In genomic region chr3:88607065-88607757, GRCm38 (mm10) we compare ENCODE assay signal across 8 mouse cellular contexts. TPM values are rescaled to one million over a fixed set of nuclear protein-coding genes. Genes with fewer than 3 reads are reported as not detected.
A peak's percentile ranks its signal among the peaks of the same experiment; 100 is the strongest.
DNase-seq lines count a peak whose midpoint lies in the region; ATAC-seq and TF ChIP-seq lines count a peak whose summit lies in the region.

No protein-coding gene starts in this region.

- peak overlapping the region; percentile 41 for H3K9ac ChIP-seq in forebrain, postnatal 0 days
- peak overlapping the region; percentile 19; the same call in 1 of the 2 replicates for H3K9ac ChIP-seq in lung, embryonic 15.5 days

- TF ChIP-seq CTCF in G1E (IDR thresholded peaks at IDR 0.05; ENCODE audit: low read depth, low read length), result peak; percentile 93
- peak; percentile 100 for TF ChIP-seq CTCF in forebrain, postnatal 0 days (IDR thresholded peaks at IDR 0.05; ENCODE audit: low read depth)
- TF ChIP-seq CTCF in olfactory bulb, adult 2 months (IDR thresholded peaks at IDR 0.05; ENCODE audit: insufficient read depth, low read depth, low read length), result peak; percentile 94
- TF ChIP-seq CTCF in thymus, adult 2 months (IDR thresholded peaks at IDR 0.05; ENCODE audit: borderline replicate concordance, control insufficient read depth, extremely low read depth, insufficient read depth, low read length, poor library complexity), result peak; percentile 89

- peak; percentile 51 for DNase-seq in G1E (ENCODE audit: low spot score)
- DNase-seq in cerebellum, adult 11-12 months, result peak; percentile 86
- DNase-seq in forebrain, postnatal 0 days, result peak; percentile 92
- peak; percentile 95 for DNase-seq in heart, postnatal 4 days
- DNase-seq in layer of hippocampus, adult 8-10 months (ENCODE audit: low spot score in 2 of 2), result peak; percentile 76 to 89
- DNase-seq in thymus, adult 2 months, result peak; percentile 91

- H3K27me3 ChIP-seq in G1E (ENCODE audit: insufficient read depth, low read length), result no peaks in the 10 kb centered on the region; the same call in 1 of the 2 replicates
- H3K27me3 ChIP-seq in forebrain, postnatal 0 days (ENCODE audit: insufficient read depth, low read length), result no peaks in the 10 kb centered on the region
- no peaks in the 10 kb centered on the region for H3K27me3 ChIP-seq in lung, embryonic 15.5 days
- H3K27me3 ChIP-seq in thymus, adult 2 months (ENCODE audit: control insufficient read depth, insufficient read depth, low read length), result no peaks in the 10 kb centered on the region

- peaks cover 41% of the 10 kb centered on the region for H3K4me1 ChIP-seq in G1E (ENCODE audit: insufficient read depth, low read depth, low read length)
- H3K4me1 ChIP-seq in forebrain, postnatal 0 days (ENCODE audit: insufficient read depth), result no peaks in the 10 kb centered on the region
- H3K4me1 ChIP-seq in lung, embryonic 15.5 days, result peaks cover 9% of the 10 kb centered on the region
- peaks cover 8% of the 10 kb centered on the region for H3K4me1 ChIP-seq in olfactory bulb, adult 2 months (ENCODE audit: control insufficient read depth, insufficient read depth, low read length)
- peaks cover 3% of the 10 kb centered on the region for H3K4me1 ChIP-seq in thymus, adult 2 months (replicated peaks; ENCODE audit: control insufficient read depth, insufficient read depth, low read length)

- peak overlapping the region; percentile 53 for H3K4me2 ChIP-seq in forebrain, postnatal 0 days (ENCODE audit: low read depth)
- H3K4me2 ChIP-seq in lung, embryonic 15.5 days, result peak overlapping the region; percentile 54

- ATAC-seq in G1E (ENCODE audit: extremely low read depth, insufficient number of reproducible peaks, low FRiP score, poor library complexity, severe bottlenecking), result peak; percentile 78
- peak; percentile 96 for ATAC-seq in forebrain, postnatal 0 days
- peak; percentile 85 for ATAC-seq in lung, embryonic 15.5 days (ENCODE audit: borderline replicate concordance, extremely low read depth, low FRiP score, low TSS enrichment)

- no peaks in the 10 kb centered on the region for H3K9me3 ChIP-seq in G1E (replicated peaks)
- no peaks in the 10 kb centered on the region for H3K9me3 ChIP-seq in forebrain, postnatal 0 days (ENCODE audit: low read length)
- no peaks in the 10 kb centered on the region for H3K9me3 ChIP-seq in lung, embryonic 15.5 days

- no peak for TF ChIP-seq POLR2A in olfactory bulb, adult 2 months (IDR thresholded peaks at IDR 0.05; ENCODE audit: insufficient read depth, low read depth, low read length)
- no peak for TF ChIP-seq POLR2A in thymus, adult 2 months (IDR thresholded peaks at IDR 0.05; ENCODE audit: control insufficient read depth, extremely low read depth, insufficient read depth, low read length, poor library complexity)

- no peak overlapping the region for H3K27ac ChIP-seq in forebrain, postnatal 0 days (ENCODE audit: low read depth, low read length)
- H3K27ac ChIP-seq in lung, embryonic 15.5 days, result no peak overlapping the region
- no peak overlapping the region for H3K27ac ChIP-seq in olfactory bulb, adult 2 months (ENCODE audit: insufficient read depth, low read depth, low read length)
- H3K27ac ChIP-seq in thymus, adult 2 months (ENCODE audit: control insufficient read depth, insufficient read depth, low read length), result no peak overlapping the region

- WGBS in forebrain, postnatal 0 days, result 2% methylated on average over 20 of the region's 20 CpGs
- under 1% methylated on average over 20 of the region's 20 CpGs for WGBS in lung, embryonic 15.5 days
- under 1% methylated on average over 20 of the region's 20 CpGs for WGBS in olfactory bulb, adult 2 months
- under 1% methylated on average over 20 of the region's 20 CpGs for WGBS in thymus, adult 2 months

- no peaks in the 10 kb centered on the region for H3K36me3 ChIP-seq in G1E (replicated peaks)
- no peaks in the 10 kb centered on the region for H3K36me3 ChIP-seq in forebrain, postnatal 0 days (ENCODE audit: insufficient read depth)
- H3K36me3 ChIP-seq in lung, embryonic 15.5 days, result no peaks in the 10 kb centered on the region
- no peaks in the 10 kb centered on the region for H3K36me3 ChIP-seq in thymus, adult 2 months (ENCODE audit: control insufficient read depth, insufficient read depth, low read length)

- peak overlapping the region; percentile 57; the same call in 1 of the 2 replicates for H3K4me3 ChIP-seq in G1E (ENCODE audit: low read depth, low read length)
- peak overlapping the region; percentile 27 for H3K4me3 ChIP-seq in forebrain, postnatal 0 days (ENCODE audit: low read depth, low read length)
- H3K4me3 ChIP-seq in lung, embryonic 15.5 days, result peak overlapping the region; percentile 11
- 0 out of 2 replicates have a peak overlapping the region, but pooled peaks have one; percentile 1 for H3K4me3 ChIP-seq in olfactory bulb, adult 2 months (ENCODE audit: insufficient read depth, low read depth, low read length)
- H3K4me3 ChIP-seq in thymus, adult 2 months (ENCODE audit: control insufficient read depth, insufficient read depth, low read length), result no peak overlapping the region

RNA-seq across cellular contexts. Expression of gene Arhgef2, which starts 1.4 kb away (rescaled TPM):
- 170 and 181 TPM in 2 replicates for total RNA-seq in G1E (2014; fragmentation: Nextera tagmentation)
- total RNA-seq in G1E (2017), result 64.2 and 66.2 TPM in 2 replicates
- polyA plus RNA-seq in G1E (2012), result 277 and 291 TPM in 2 replicates
- total RNA-seq in forebrain, postnatal 0 days (2014; rRNA removed), result 78.8 and 82.2 TPM in 2 replicates
- 37.1 and 66.7 TPM in 2 replicates for polyA plus RNA-seq in forebrain, postnatal 0 days (2015; fragmentation: Nextera tagmentation; extraction: Ambion mirVana)
- total RNA-seq in heart, postnatal 4 days (2021), result 100 to 1,000 TPM; 104 to 109 TPM
- 100 to 1,000 TPM; 210 to 272 (median 257) TPM for total RNA-seq in layer of hippocampus, adult 8-10 months (2022)
- polyA plus RNA-seq in lung, embryonic 15.5 days (2015; fragmentation: Nextera tagmentation; extraction: Ambion mirVana), result 105 and 116 TPM in 2 replicates
- not detected in 2 replicates for polyA plus RNA-seq in olfactory bulb, adult 2 months (2012; ENCODE audit: insufficient read depth, insufficient read length, low replicate concordance, missing spikeins)
- 164 and 192 TPM in 2 replicates for polyA plus RNA-seq in thymus, adult 2 months (2012; rRNA removed)

RNA-seq across cellular contexts. Expression of gene Ssr2, which starts 31.5 kb away (rescaled TPM):
- total RNA-seq in G1E (2014; fragmentation: Nextera tagmentation), result 269 and 289 TPM in 2 replicates
- total RNA-seq in G1E (2017), result 132 and 134 TPM in 2 replicates
- polyA plus RNA-seq in G1E (2012), result 123 and 280 TPM in 2 replicates
- total RNA-seq in forebrain, postnatal 0 days (2014; rRNA removed), result 170 and 254 TPM in 2 replicates
- 204 and 233 TPM in 2 replicates for polyA plus RNA-seq in forebrain, postnatal 0 days (2015; fragmentation: Nextera tagmentation; extraction: Ambion mirVana)
- total RNA-seq in heart, postnatal 4 days (2021), result 100 to 1,000 TPM; 145 to 152 TPM
- 10 to 100 TPM; 86.4 to 96.0 (median 90.1) TPM for total RNA-seq in layer of hippocampus, adult 8-10 months (2022)
- polyA plus RNA-seq in lung, embryonic 15.5 days (2015; fragmentation: Nextera tagmentation; extraction: Ambion mirVana), result 290 and 301 TPM in 2 replicates
- not detected in 2 replicates for polyA plus RNA-seq in olfactory bulb, adult 2 months (2012; ENCODE audit: insufficient read depth, insufficient read length, low replicate concordance, missing spikeins)
- 196 and 206 TPM in 2 replicates for polyA plus RNA-seq in thymus, adult 2 months (2012; rRNA removed)

RNA-seq across cellular contexts. Expression of gene Rxfp4, which starts 45.7 kb away (rescaled TPM):
- not detected in 2 replicates for total RNA-seq in G1E (2014; fragmentation: Nextera tagmentation)
- 0.12 TPM in 1 of 2 replicates, not detected in the other for total RNA-seq in G1E (2017)
- not detected in 2 replicates for polyA plus RNA-seq in G1E (2012)
- total RNA-seq in forebrain, postnatal 0 days (2014; rRNA removed), result not detected in 2 replicates
- not detected in 2 replicates for polyA plus RNA-seq in forebrain, postnatal 0 days (2015; fragmentation: Nextera tagmentation; extraction: Ambion mirVana)
- total RNA-seq in heart, postnatal 4 days (2021), result under 1 TPM in 1 of 2 experiments, not detected in 1; 0.20 TPM
- total RNA-seq in layer of hippocampus, adult 8-10 months (2022), result not detected
- polyA plus RNA-seq in lung, embryonic 15.5 days (2015; fragmentation: Nextera tagmentation; extraction: Ambion mirVana), result not detected in 2 replicates
- not detected in 2 replicates for polyA plus RNA-seq in olfactory bulb, adult 2 months (2012; ENCODE audit: insufficient read depth, insufficient read length, low replicate concordance, missing spikeins)
- polyA plus RNA-seq in thymus, adult 2 months (2012; rRNA removed), result not detected in 2 replicates

RNA-seq across cellular contexts. Expression of gene Ubqln4, which starts 53.7 kb away (rescaled TPM):
- total RNA-seq in G1E (2014; fragmentation: Nextera tagmentation) (63.4 and 67.4 TPM in 2 replicates), G1E (2017) (39.6 and 40.6 TPM in 2 replicates)
- 73.7 and 81.2 TPM in 2 replicates for polyA plus RNA-seq in G1E (2012)
- total RNA-seq in forebrain, postnatal 0 days (2014; rRNA removed), result 102 and 116 TPM in 2 replicates
- 29.3 and 30.8 TPM in 2 replicates for polyA plus RNA-seq in forebrain, postnatal 0 days (2015; fragmentation: Nextera tagmentation; extraction: Ambion mirVana)
- 10 to 100 TPM; 55.3 to 60.1 TPM for total RNA-seq in heart, postnatal 4 days (2021)
- total RNA-seq in layer of hippocampus, adult 8-10 months (2022), result 100 to 1,000 TPM in 2 of 4 experiments, 10 to 100 TPM in 2; 96.1 to 118 (median 107) TPM
- polyA plus RNA-seq in lung, embryonic 15.5 days (2015; fragmentation: Nextera tagmentation; extraction: Ambion mirVana), result 46.4 and 49.4 TPM in 2 replicates
- polyA plus RNA-seq in olfactory bulb, adult 2 months (2012; ENCODE audit: insufficient read depth, insufficient read length, low replicate concordance, missing spikeins), result 138 TPM in 1 of 2 replicates, not detected in the other
- 80.5 and 82.1 TPM in 2 replicates for polyA plus RNA-seq in thymus, adult 2 months (2012; rRNA removed)

RNA-seq across cellular contexts. Expression of gene Lamtor2, which starts 54.3 kb away (rescaled TPM):
- 44.7 and 64.5 TPM in 2 replicates for total RNA-seq in G1E (2014; fragmentation: Nextera tagmentation)
- total RNA-seq in G1E (2017), result 97.5 and 98.0 TPM in 2 replicates
- polyA plus RNA-seq in G1E (2012), result 96.1 and 182 TPM in 2 replicates
- total RNA-seq in forebrain, postnatal 0 days (2014; rRNA removed), result 52.2 and 55.5 TPM in 2 replicates
- polyA plus RNA-seq in forebrain, postnatal 0 days (2015; fragmentation: Nextera tagmentation; extraction: Ambion mirVana), result 186 and 202 TPM in 2 replicates
- 10 to 100 TPM; 81.9 to 89.1 TPM for total RNA-seq in heart, postnatal 4 days (2021)
- total RNA-seq in layer of hippocampus, adult 8-10 months (2022), result 100 to 1,000 TPM in 3 of 4 experiments, 10 to 100 TPM in 1; 89.2 to 111 (median 106) TPM
- 165 and 178 TPM in 2 replicates for polyA plus RNA-seq in lung, embryonic 15.5 days (2015; fragmentation: Nextera tagmentation; extraction: Ambion mirVana)
- 853 TPM in 1 of 2 replicates, not detected in the other for polyA plus RNA-seq in olfactory bulb, adult 2 months (2012; ENCODE audit: insufficient read depth, insufficient read length, low replicate concordance, missing spikeins)
- polyA plus RNA-seq in thymus, adult 2 months (2012; rRNA removed), result 128 and 141 TPM in 2 replicates
